Mouse (Mus musculus) yolk sac, embryonic 10.5 days (tissue): Measurements from ENCODE around the gene Gm48552.

Experiments used
- DNase-seq: peaks from one replicate; pipeline ENCODE4 v3.0.0-alpha.2; 2017; ENCODE audit warnings: low spot score

The Gm48552 gene

GRCm38 (mm10) chr10:81431526-81432168 is 42.8 kb downstream of the Gm48552 start:
- peak; percentile 68 for DNase-seq

DNA sequence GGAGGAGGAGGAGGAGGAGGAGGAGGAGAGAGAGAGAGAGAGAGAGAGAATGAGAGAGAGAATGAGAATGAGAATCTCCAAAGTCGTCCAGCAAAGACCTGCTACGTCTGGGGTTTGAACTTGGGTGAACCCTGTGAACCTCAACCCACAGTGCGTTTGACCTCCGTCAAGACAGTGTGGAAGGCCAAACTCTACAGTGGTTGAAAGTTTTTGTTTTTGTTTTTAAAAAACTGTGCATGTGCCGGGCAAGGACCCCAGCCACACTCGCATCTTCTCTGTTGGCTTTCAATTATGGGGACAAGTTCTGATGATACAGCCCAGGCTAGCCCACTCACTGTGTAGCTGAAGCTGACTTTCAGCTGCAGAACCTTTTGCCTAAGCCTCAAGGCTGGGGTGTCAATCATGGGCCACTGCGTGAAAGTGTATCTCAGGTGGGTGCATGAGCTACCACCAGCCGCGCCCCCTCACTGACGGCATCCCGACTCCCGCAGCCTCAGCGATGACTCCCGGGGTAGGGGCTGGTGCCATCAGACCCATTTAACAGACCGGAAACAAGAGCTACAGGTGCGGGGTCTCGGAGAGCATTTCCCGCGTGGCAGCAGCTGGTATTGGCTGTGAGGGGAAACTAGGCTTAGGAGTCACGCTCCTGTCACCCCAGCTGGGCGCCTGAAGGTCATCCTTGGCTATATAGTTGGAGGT is 43.5 kb downstream of the Gm48552 start:
- no peak for DNase-seq

GRCm38 (mm10) chr10:81432868-81433262 is 44.1 kb downstream of the Gm48552 start:
- peak; percentile 72 for DNase-seq

GRCm38 (mm10) chr10:81433541-81434289 is 44.9 kb downstream of the Gm48552 start:
- DNase-seq = no peak

DNA sequence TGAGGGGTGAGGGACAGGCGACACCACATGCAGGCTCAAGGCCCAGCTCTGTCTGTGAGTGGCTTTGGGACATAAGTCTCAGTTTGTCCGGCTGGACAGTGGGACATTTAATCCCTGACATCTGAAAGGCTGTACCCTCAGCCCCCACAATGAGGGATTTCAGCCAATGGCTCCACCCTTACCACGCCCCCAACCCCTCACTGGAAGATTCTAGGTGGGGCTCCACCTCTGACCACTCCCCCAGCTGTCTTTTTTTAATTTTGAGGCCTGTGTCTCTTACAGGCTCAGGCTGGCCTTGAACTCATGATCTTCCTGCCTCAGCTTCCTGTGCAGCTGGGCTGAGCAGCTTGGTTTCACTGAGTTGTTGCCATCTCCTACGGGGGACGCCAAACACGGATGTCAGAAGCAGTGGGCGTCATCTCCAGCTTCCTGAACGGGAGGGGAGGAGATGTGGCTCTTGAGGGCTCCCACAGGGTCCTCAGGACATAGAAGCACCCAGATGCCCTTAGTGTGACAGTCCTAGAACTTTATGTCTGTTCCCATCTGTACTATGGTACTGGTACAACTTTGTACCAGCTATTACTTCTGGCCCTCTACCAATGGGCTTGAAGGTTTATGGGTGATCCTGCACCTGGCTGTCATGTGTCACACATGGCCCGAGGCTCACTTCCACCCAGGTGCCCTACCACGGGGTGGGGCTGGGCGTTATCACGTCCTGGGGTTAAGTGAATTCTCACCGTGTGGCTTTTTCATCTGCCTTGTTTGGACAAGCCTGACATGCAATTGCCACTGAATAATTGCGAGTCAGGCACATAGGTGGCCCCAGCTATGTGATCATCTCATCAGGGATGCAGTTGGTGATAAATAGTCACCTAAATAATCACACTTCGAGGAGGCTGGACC is 45.8 kb downstream of the Gm48552 start:
- DNase-seq = no peak

DNA sequence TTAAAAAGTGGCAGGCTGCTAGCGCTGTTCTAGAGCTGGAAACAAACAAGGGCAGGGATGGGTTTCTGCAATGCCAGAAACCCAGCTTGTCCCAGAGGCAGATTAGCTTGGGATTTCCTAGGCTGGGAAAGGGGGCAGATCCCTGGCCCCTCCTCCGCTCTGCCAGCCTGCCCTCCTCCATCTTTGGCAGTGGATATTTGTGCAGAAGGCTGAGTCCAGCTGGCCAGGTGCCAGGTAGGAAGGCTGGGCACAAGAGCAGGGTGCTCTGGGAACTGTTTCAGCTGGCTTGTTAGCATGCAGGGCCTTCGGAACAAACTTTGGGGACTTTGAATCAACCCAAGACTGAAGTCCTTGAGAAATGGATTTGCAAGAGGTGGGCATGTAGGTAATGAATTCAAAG is 46.6 kb downstream of the Gm48552 start:
- no peak for DNase-seq
